Mouse (Mus musculus): ENCODE data around the gene Rps17. TPM values are rescaled to one million over a fixed set of nuclear protein-coding genes. Genes with fewer than 3 reads are reported as not detected.

Gene Rps17
- total and polyA plus RNA-seq, 3 experiments = 2,532 to 5,238 (median 5,063) TPM

GRCm38 (mm10) chr7:81307735-81308134 is 37.3 kb downstream of the Rps17 start:
- Histone ChIP-seq H3K36me3 (replicated peaks in 1 of 2; ENCODE audit: control insufficient read depth in 1 of 2, insufficient read depth in 1 of 2, low read length in 1 of 2) (peaks cover 25 to 78% of the 10 kb centered on the region in 2 experiments), H3K9ac (ENCODE audit: insufficient read depth, low read depth) (no peak overlapping the region), H3K27me3 (replicated peaks) (no peaks in the 10 kb centered on the region), H3K9me3 (replicated peaks; ENCODE audit: low read length) (no peaks in the 10 kb centered on the region), H3K4me1 (ENCODE audit: control insufficient read depth in 1 of 2, insufficient read depth in 2 of 2) (peaks cover 4 to 34% of the 10 kb centered on the region in 2 experiments; a peak in 3 of 4 replicates), H3K4me3 (replicated peaks in 1 of 3; ENCODE audit: low read depth in 2 of 3, low read length in 2 of 3, poor library complexity in 1 of 3) (no peak overlapping the region), H3K4me2 (ENCODE audit: insufficient read depth, low read depth, poor library complexity, severe bottlenecking) (no peak overlapping the region), H3K27ac (ENCODE audit: insufficient read depth, low read depth) (no peak overlapping the region), H3K79me2 (replicated peaks; ENCODE audit: control insufficient read depth, extremely low read depth, insufficient read depth, poor library complexity, severe bottlenecking) (no peaks in the 10 kb centered on the region)
- DNase-seq (ENCODE audit: extremely low read depth) = no peak
- dilution Hi-C loops (cut with MboI; ENCODE audit: extremely low pct_ligation_motif_present, extremely low pct_unique_long_range_greater_than_20kb, low sequenced_read_pairs) (no loop called here), in situ Hi-C loops (cut with MboI; ENCODE audit: low pct_ligation_motif_present, low pct_unique_long_range_greater_than_20kb, low sequenced_read_pairs) (loop anchor here (25.0 kb wide), 1 partner anchor 420 kb away; no protein-coding TSS in a partner anchor)
- TF ChIP-seq BHLHE40 (IDR thresholded peaks at IDR 0.05; ENCODE audit: low read depth, low read length) = no peak
- no peak for TF ChIP-seq ELF1 (IDR thresholded peaks at IDR 0.05; ENCODE audit: low read depth, low read length)
- no peak for TF ChIP-seq USF1 (IDR thresholded peaks at IDR 0.05; ENCODE audit: low read depth, low read length)
- no peak for TF ChIP-seq NRF1 (IDR thresholded peaks at IDR 0.05; ENCODE audit: low read depth, low read length)
- no peak for TF ChIP-seq JUND (conservative IDR thresholded peaks at IDR 0.05; ENCODE audit: low read depth, low read length)
- TF ChIP-seq TBP (conservative IDR thresholded peaks at IDR 0.05; ENCODE audit: low read depth, low read length) = no peak
- no peak for TF ChIP-seq KAT2A (IDR thresholded peaks at IDR 0.05; ENCODE audit: insufficient replicate concordance, low read length)
- TF ChIP-seq MYC (IDR thresholded peaks at IDR 0.05; ENCODE audit: low read depth, low read length) = no peak
- no peak for TF ChIP-seq POLR2A (IDR thresholded peaks at IDR 0.05; ENCODE audit: low read depth, low read length)
- TF ChIP-seq JUN (IDR thresholded peaks at IDR 0.05; ENCODE audit: insufficient read depth, low read depth, low read length) = no peak
- TF ChIP-seq ZMIZ1 (IDR thresholded peaks at IDR 0.05; ENCODE audit: low read depth, low read length) = no peak
- no peak for TF ChIP-seq ETS1 (conservative IDR thresholded peaks at IDR 0.05; ENCODE audit: low read depth, low read length)
- no peak for TF ChIP-seq POLR2AphosphoS2 (IDR thresholded peaks at IDR 0.05; ENCODE audit: low read depth, low read length)
- no peak for TF ChIP-seq CTCF (conservative IDR thresholded peaks at IDR 0.05 in 1 of 2, IDR thresholded peaks at IDR 0.05 in 1 of 2; ENCODE audit: low read depth in 2 of 2, low read length in 2 of 2)
- no peak for TF ChIP-seq GABPA (IDR thresholded peaks at IDR 0.05; ENCODE audit: insufficient replicate concordance, low read depth, low read length)
- TF ChIP-seq SMC3 (IDR thresholded peaks at IDR 0.05; ENCODE audit: low read depth, low read length) = no peak
- no peak for TF ChIP-seq E2F4 (IDR thresholded peaks at IDR 0.05; ENCODE audit: insufficient replicate concordance, low read depth, low read length)
- no peak for TF ChIP-seq RCOR1 (conservative IDR thresholded peaks at IDR 0.05; ENCODE audit: low read depth, low read length)
- TF ChIP-seq ZKSCAN1 (IDR thresholded peaks at IDR 0.05; ENCODE audit: borderline replicate concordance, low read depth, low read length) = no peak
- no peak for TF ChIP-seq ZNF384 (IDR thresholded peaks at IDR 0.05; ENCODE audit: low read depth, low read length)

GRCm38 (mm10) chr7:81304675-81305074 is 40.4 kb downstream of the Rps17 start:
- no peaks in the 10 kb centered on the region for H3K79me2 ChIP-seq (replicated peaks; ENCODE audit: control insufficient read depth, extremely low read depth, insufficient read depth, poor library complexity, severe bottlenecking)
- no peaks in the 10 kb centered on the region for H3K9me3 ChIP-seq (replicated peaks; ENCODE audit: low read length)
- no peak overlapping the region for H3K4me2 ChIP-seq (ENCODE audit: insufficient read depth, low read depth, poor library complexity, severe bottlenecking)
- H3K4me3 ChIP-seq (replicated peaks in 1 of 3; ENCODE audit: low read depth in 2 of 3, low read length in 2 of 3, poor library complexity in 1 of 3) = no peak overlapping the region
- H3K4me1 ChIP-seq (ENCODE audit: control insufficient read depth in 1 of 2, insufficient read depth in 2 of 2) = peaks cover 0 to 22% of the 10 kb centered on the region in 2 experiments; a peak in 2 of 4 replicates
- DNase-seq (ENCODE audit: extremely low read depth) = no peak
- in situ Hi-C loops (cut with MboI; ENCODE audit: low pct_ligation_motif_present, low pct_unique_long_range_greater_than_20kb, low sequenced_read_pairs) (loop anchor here (25.0 kb wide), 1 partner anchor 417 kb away; no protein-coding TSS in a partner anchor), dilution Hi-C loops (cut with MboI; ENCODE audit: extremely low pct_ligation_motif_present, extremely low pct_unique_long_range_greater_than_20kb, low sequenced_read_pairs) (no loop called here)
- no peak overlapping the region for H3K27ac ChIP-seq (ENCODE audit: insufficient read depth, low read depth)
- H3K36me3 ChIP-seq (replicated peaks in 1 of 2; ENCODE audit: control insufficient read depth in 1 of 2, insufficient read depth in 1 of 2, low read length in 1 of 2) = peaks cover 22 to 78% of the 10 kb centered on the region in 2 experiments
- TF ChIP-seq PAX5 (IDR thresholded peaks at IDR 0.05; ENCODE audit: low read length) (no peak), TCF12 (IDR thresholded peaks at IDR 0.05; ENCODE audit: low read depth, low read length) (no peak), CTCF (conservative IDR thresholded peaks at IDR 0.05 in 1 of 2, IDR thresholded peaks at IDR 0.05 in 1 of 2; ENCODE audit: low read depth in 2 of 2, low read length in 2 of 2) (no peak), JUND (conservative IDR thresholded peaks at IDR 0.05; ENCODE audit: low read depth, low read length) (no peak)
- H3K9ac ChIP-seq (ENCODE audit: insufficient read depth, low read depth) = no peak overlapping the region
- no peaks in the 10 kb centered on the region for H3K27me3 ChIP-seq (replicated peaks)
